Mouse (Mus musculus) ZHBTc4 (cell line): ENCODE results near the gene Asphd2.
A peak's percentile ranks its signal among the peaks of the same experiment; 100 is the strongest.

Experiments used
- DNase-seq: peaks from one replicate; pipeline ENCODE4 v3.0.0-alpha.2; 2011; ENCODE audit warnings: low read depth, low spot score

Asphd2 gene

GRCm38 (mm10) chr5:112394779-112395443, at the start of gene Asphd2:
Asphd2 (minus strand) TSS chr5:112394866.
- peak; percentile 73 for DNase-seq

- DNase-seq, result no peak
These were observed 43.9 kb upstream of the Asphd2 start for GRCm38 (mm10) chr5:112438535-112438934.

- DNase-seq, result peak; percentile 76
These were observed 38.3 kb upstream of the Asphd2 start for GRCm38 (mm10) chr5:112433004-112433403.

DNA sequence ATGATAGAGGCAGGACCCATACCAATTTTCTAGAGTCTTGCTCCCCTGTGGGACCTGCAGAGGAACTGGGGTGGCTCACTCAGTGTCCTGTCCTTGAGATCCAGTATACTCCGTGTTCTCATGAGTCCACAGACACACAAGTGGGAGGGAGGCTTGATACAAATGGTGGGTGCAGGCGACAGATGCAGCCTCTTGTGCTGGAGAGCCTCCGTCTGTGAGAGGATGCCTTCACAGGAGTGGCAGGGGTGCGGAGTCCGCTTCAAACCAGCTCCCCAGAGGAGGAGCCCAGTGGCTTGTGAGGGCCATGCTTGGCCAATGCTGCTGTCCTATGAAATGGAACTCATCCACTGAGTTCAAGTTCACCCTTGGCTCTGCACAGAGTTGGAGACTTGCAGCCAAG, 37.4 kb upstream of the Asphd2 start:
- no peak for DNase-seq

GRCm38 (mm10) chr5:112431120-112431775, 36.6 kb upstream of the Asphd2 start:
- DNase-seq, result no peak

GRCm38 (mm10) chr5:112428944-112429343, 34.3 kb upstream of the Asphd2 start:
- peak; percentile 78 for DNase-seq

- peak; percentile 79 for DNase-seq
These were observed 32.6 kb upstream of the Asphd2 start for GRCm38 (mm10) chr5:112427283-112427682.

GRCm38 (mm10) chr5:112426635-112427034, 32.0 kb upstream of the Asphd2 start:
- DNase-seq, result no peak

- peak; percentile 60 for DNase-seq
These were observed 24.9 kb upstream of the Asphd2 start for GRCm38 (mm10) chr5:112419535-112419934.

- no peak for DNase-seq
These were observed 23.4 kb upstream of the Asphd2 start for GRCm38 (mm10) chr5:112418023-112418422.

GRCm38 (mm10) chr5:112416673-112417072, 22.0 kb upstream of the Asphd2 start:
- DNase-seq, result no peak

- DNase-seq, result peak; percentile 70
These were observed 18.1 kb upstream of the Asphd2 start for GRCm38 (mm10) chr5:112412781-112413180.

GRCm38 (mm10) chr5:112411514-112412335, 17.1 kb upstream of the Asphd2 start:
- peak; percentile 54 for DNase-seq

- no peak for DNase-seq
These were observed 16.4 kb upstream of the Asphd2 start for GRCm38 (mm10) chr5:112411072-112411471.

DNA sequence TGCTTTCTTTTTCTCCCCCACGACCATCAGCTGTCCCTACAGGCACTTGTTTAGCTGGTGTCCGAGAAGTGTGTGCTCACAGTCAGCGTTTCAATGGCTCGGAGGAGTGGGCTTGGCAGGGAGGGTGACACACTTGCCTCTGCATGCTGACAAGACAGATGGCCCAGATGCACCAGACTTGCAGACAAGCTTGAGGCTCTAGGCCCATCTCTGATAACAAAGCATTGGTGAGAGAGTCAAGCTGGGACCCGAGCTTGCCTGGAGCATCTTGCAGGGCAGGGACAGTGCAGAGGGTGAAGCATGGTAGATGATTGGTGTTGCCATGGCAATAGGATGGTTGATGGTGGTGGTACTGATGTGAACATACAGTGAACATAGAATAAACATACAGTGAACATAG, 14.6 kb upstream of the Asphd2 start:
- no peak for DNase-seq

DNA sequence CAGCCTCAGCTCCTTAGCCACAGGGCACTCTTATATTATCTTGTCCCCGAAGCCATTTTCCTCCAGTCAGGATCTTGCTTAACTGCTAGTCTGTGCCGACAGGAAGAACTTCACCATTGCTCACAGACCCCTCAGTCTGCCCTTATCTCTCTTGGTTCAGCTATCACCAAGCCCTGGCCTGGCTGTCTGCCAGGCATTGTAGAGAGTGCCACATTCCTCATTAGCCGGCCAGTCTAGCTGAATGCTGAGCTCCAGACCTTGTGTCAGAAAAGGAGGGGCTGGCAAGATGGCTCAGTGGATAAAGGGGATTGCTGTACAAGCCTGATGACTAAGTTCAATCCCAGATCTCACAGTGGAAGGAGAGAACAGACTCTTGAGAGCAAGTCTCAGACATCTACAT, 11.4 kb upstream of the Asphd2 start:
- no peak for DNase-seq

GRCm38 (mm10) chr5:112402437-112402836, 7.8 kb upstream of the Asphd2 start:
- DNase-seq, result no peak

GRCm38 (mm10) chr5:112399284-112399683, 4.6 kb upstream of the Asphd2 start:
- DNase-seq, result no peak

- no peak for DNase-seq
These were observed 1.4 kb upstream of the Asphd2 start for GRCm38 (mm10) chr5:112396066-112396465.

DNA sequence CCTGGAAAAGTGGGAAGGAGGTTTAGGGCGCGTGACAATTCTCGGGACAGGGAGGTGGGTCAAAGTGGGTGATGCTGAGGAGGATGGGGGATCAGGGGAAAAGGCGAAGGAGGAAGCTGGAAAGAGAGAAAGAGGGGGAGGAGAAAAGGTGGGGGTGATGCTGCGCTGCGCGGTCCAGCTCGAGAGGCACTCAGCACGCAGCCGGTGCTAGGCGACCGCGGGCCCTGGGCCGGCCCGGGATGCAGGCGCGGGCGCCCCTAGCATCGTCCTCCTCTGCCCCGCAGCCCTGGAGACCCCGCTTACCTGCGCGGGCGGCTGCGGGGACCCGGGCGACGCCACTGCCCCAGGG, 277 bp downstream of the Asphd2 start:
- no peak for DNase-seq

DNA sequence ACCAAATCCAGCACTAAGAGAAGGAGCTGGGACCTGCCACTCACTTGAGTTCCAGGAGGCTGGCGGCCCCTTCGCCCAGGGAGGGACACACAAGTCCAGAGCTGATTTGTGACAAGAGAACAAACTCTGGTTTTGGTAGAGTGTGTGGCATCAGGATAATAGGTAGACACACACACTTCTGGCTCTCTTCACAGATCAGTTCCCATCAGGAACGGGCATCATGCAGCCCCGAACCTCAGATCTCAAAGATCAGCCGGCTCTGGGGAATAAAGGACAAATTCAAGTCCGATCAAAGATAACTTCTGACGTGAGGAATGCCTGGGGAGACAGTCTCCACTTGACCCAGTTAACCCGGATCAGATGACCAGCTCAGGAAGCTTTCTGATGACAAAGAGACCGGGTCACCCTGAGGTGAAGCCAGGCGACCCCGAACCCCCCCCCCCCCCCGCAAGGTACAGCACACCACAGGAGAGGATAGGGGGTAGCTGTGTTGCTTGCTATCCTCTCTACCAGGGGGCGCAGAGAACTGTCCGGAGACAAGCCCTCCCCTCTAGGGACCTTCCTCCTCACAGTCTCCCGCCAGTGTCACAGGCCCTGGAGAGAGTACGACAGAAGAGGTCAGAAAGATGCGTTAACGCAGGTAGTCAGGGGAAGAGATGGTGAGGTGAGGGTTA, 788 bp downstream of the Asphd2 start:
- no peak for DNase-seq
